Comparison of ENCODE assay signal across 10 mouse cellular contexts in genomic region chr2:151938780-151939200, GRCm38 (mm10). TPM values are rescaled to one million over a fixed set of nuclear protein-coding genes. Genes with fewer than 3 reads are reported as not detected.
DNase-seq lines count a peak whose midpoint lies in the region; ATAC-seq lines count a peak whose summit lies in the region.
"Had no signal": no experiment of that assay in that cellular context is flagged by ENCODE, and none has a peak within 500 bp of the region (broad histone marks: within the 10 kb centered on the region; RNA-seq: fewer than 3 reads in every experiment).

No protein-coding gene starts in this region.

- H3K9me3 ChIP-seq in limb, embryonic 13.5 days = no peaks in the 10 kb centered on the region
- no peaks in the 10 kb centered on the region for H3K9me3 ChIP-seq in limb, embryonic 10.5 days (replicated peaks)
- H3K9me3 ChIP-seq: heart, embryonic 13.5 days; megakaryocyte, embryonic 14.5 days had no signal

- peaks cover 16% of the 10 kb centered on the region for H3K4me1 ChIP-seq in limb, embryonic 13.5 days
- H3K4me1 ChIP-seq in limb, embryonic 10.5 days = peaks cover 13% of the 10 kb centered on the region

- no peaks in the 10 kb centered on the region for H3K27me3 ChIP-seq in limb, embryonic 13.5 days
- H3K27me3 ChIP-seq in limb, embryonic 10.5 days (ENCODE audit: low read depth, poor library complexity, severe bottlenecking) = no peaks in the 10 kb centered on the region

- WGBS in limb, embryonic 13.5 days = 52% methylated on average over 11 of the region's 11 CpGs
- 79% methylated on average over 11 of the region's 11 CpGs for WGBS in limb, embryonic 10.5 days

- H3K27ac ChIP-seq in limb, embryonic 13.5 days = no peak overlapping the region
- H3K27ac ChIP-seq in limb, embryonic 10.5 days = no peak overlapping the region
- H3K27ac ChIP-seq: heart, embryonic 13.5 days had no signal

- no peak for DNase-seq in limb, embryonic 10.5 days (ENCODE audit: low spot score)
- peak; percentile 39 for DNase-seq in cerebellum, adult 11 months
- DNase-seq in gastrocnemius, postnatal 25 days = peak; percentile 55
- DNase-seq in lung, postnatal 14 days = peak; percentile 52
- no peak for DNase-seq in spleen, postnatal 36 days (ENCODE audit: low spot score in 2 of 2)
- no peak for DNase-seq in embryo, embryonic 10 days (ENCODE audit: low spot score)
- DNase-seq in adrenal gland, adult 18-20 months (ENCODE audit: low spot score in 2 of 2) = no peak

- H3K9ac ChIP-seq in limb, embryonic 13.5 days = no peak overlapping the region
- H3K9ac ChIP-seq: heart, embryonic 13.5 days had no signal

- H3K4me2 ChIP-seq in limb, embryonic 13.5 days (replicated peaks) = no peak overlapping the region
- H3K4me2 ChIP-seq: heart, embryonic 13.5 days had no signal

- no peaks in the 10 kb centered on the region for H3K36me3 ChIP-seq in limb, embryonic 13.5 days
- H3K36me3 ChIP-seq in limb, embryonic 10.5 days = no peaks in the 10 kb centered on the region
- H3K36me3 ChIP-seq: heart, embryonic 13.5 days had no signal

- H3K4me3 ChIP-seq in limb, embryonic 13.5 days = no peak overlapping the region
- no peak overlapping the region for H3K4me3 ChIP-seq in limb, embryonic 10.5 days
- H3K4me3 ChIP-seq: heart, embryonic 13.5 days; megakaryocyte, embryonic 14.5 days had no signal

- peak; percentile 24; the same call in 1 of the 2 replicates for ATAC-seq in limb, embryonic 13.5 days (ENCODE audit: low FRiP score, low read depth)

RNA-seq across cellular contexts. Expression of gene Angpt4, which starts 27.8 kb away (rescaled TPM):
- 0.22 and 0.43 TPM in 2 replicates for polyA plus RNA-seq in limb, embryonic 13.5 days (2015; fragmentation: Nextera tagmentation; extraction: Ambion mirVana)
- 0.46 and 0.48 TPM in 2 replicates for polyA plus RNA-seq in limb, embryonic 10.5 days (2016; fragmentation: Nextera tagmentation; extraction: Ambion mirVana)
- under 1 TPM; 0.11 to 0.15 TPM for total RNA-seq in gastrocnemius, postnatal 25 days (2021)
- 1 to 10 TPM in 1 of 2 experiments, under 1 TPM in 1; 0.36 to 1.2 TPM for total RNA-seq in adrenal gland, adult 18-20 months (2021)

RNA-seq across cellular contexts. Expression of gene Fam110a, which starts 41.2 kb away (rescaled TPM):
- 23.0 and 25.4 TPM in 2 replicates for polyA plus RNA-seq in limb, embryonic 13.5 days (2015; fragmentation: Nextera tagmentation; extraction: Ambion mirVana)
- 35.0 and 37.9 TPM in 2 replicates for polyA plus RNA-seq in limb, embryonic 10.5 days (2016; fragmentation: Nextera tagmentation; extraction: Ambion mirVana)
- total RNA-seq in gastrocnemius, postnatal 25 days (2021) = 1 to 10 TPM; 2.2 to 2.9 TPM
- 10 to 100 TPM in 1 of 2 experiments, 1 to 10 TPM in 1; 6.6 to 10.3 TPM for total RNA-seq in adrenal gland, adult 18-20 months (2021)

RNA-seq across cellular contexts. Expression of gene Slc52a3, which starts 57.5 kb away (rescaled TPM):
- 1.6 and 1.8 TPM in 2 replicates for polyA plus RNA-seq in limb, embryonic 13.5 days (2015; fragmentation: Nextera tagmentation; extraction: Ambion mirVana)
- 0.77 and 1.3 TPM in 2 replicates for polyA plus RNA-seq in limb, embryonic 10.5 days (2016; fragmentation: Nextera tagmentation; extraction: Ambion mirVana)
- under 1 TPM; 0.94 to 1.00 TPM for total RNA-seq in gastrocnemius, postnatal 25 days (2021)
- 1 to 10 TPM; 3.9 to 5.6 TPM for total RNA-seq in adrenal gland, adult 18-20 months (2021)

Comparison
In these comparisons a context has a peak if more than half of its experiments do, and no peak if none do; other contexts are left out.
1. DNase-seq: peak in cerebellum, adult 11 months (single experiment), gastrocnemius, postnatal 25 days (single experiment) and lung, postnatal 14 days (single experiment); none in limb, embryonic 10.5 days (single experiment), spleen, postnatal 36 days (0 of 2), embryo, embryonic 10 days (single experiment) and adrenal gland, adult 18-20 months (0 of 2).